Mouse (Mus musculus) heart, embryonic 13.5 days (tissue): ENCODE results near the gene Rapgef2. TPM values are rescaled to one million over a fixed set of nuclear protein-coding genes. Genes with fewer than 3 reads are reported as not detected.
A peak's percentile ranks its signal among the peaks of the same experiment; 100 is the strongest.

ENCODE experiments used
- ATAC-seq: fragments of 200-750 bp; cut with Nextera tagmentation; 2 replicates; pipeline ENCODE4 v1.8.0; 2017; ENCODE audit warnings: moderate TSS enrichment; ENCODE audit not compliant: insufficient number of reproducible peaks, low FRiP score, low TSS enrichment; ENCODE audit errors: extremely low read depth
- H3K27ac ChIP-seq: fragments of 300-500 bp; sonication (generic); replicated peaks from 2 replicates; pipeline ENCODE4 v1.5.1; 2015; ENCODE audit warnings: moderate library complexity, mild to moderate bottlenecking, inconsistent platforms
- H3K27me3 ChIP-seq: fragments of 300-500 bp; sonication (generic); replicated peaks from 2 replicates; pipeline ENCODE4 v1.6.1; 2015; ENCODE audit warnings: mild to moderate bottlenecking, inconsistent platforms
- H3K36me3 ChIP-seq: fragments of 300-500 bp; sonication (generic); 2 replicates; pipeline ENCODE4 v1.6.1; 2015; ENCODE audit warnings: mild to moderate bottlenecking, inconsistent platforms
- H3K4me1 ChIP-seq: fragments of 300-500 bp; sonication (generic); 2 replicates; pipeline ENCODE4 v1.6.1; 2015; ENCODE audit warnings: inconsistent platforms
- H3K4me2 ChIP-seq: fragments of 300-500 bp; sonication (generic); 2 replicates; pipeline ENCODE4 v1.6.1; 2015; ENCODE audit warnings: inconsistent platforms, mild to moderate bottlenecking, moderate library complexity
- H3K4me3 ChIP-seq: fragments of 300-500 bp; sonication (generic); 2 replicates; pipeline ENCODE4 v1.5.1; 2015; ENCODE audit warnings: moderate library complexity, mild to moderate bottlenecking, inconsistent platforms
- H3K9ac ChIP-seq: fragments of 300-500 bp; sonication (generic); 2 replicates; pipeline ENCODE4 v1.6.1; 2015; ENCODE audit warnings: inconsistent platforms, mild to moderate bottlenecking, moderate library complexity
- H3K9me3 ChIP-seq: fragments of 300-500 bp; sonication (generic); 2 replicates; pipeline ENCODE4 v1.6.1; 2016; ENCODE audit warnings: inconsistent platforms
- WGBS: fragments of 180-500 bp; shearing (Covaris S2); methylation state at CpG from one replicate; pipeline ENCODE4 v1.1.7; 2015; ENCODE audit warnings: mixed read lengths; 5-methylcytosine and 5-hydroxymethylcytosine counted together
- polyA plus RNA-seq: library from polyadenylated mRNA; unstranded; fragments of >200 nt; fragmentation: Nextera tagmentation; extraction: Ambion mirVana; gene quantifications from 2 replicates; pipeline ENCODE4 v1.2.1, GENCODE M21; 2015

Rapgef2 gene
- polyA plus RNA-seq, 1 experiment from 2014 or later, result 4.1 TPM

- WGBS, result 48% methylated on average over 6 of the region's 6 CpGs
- Histone ChIP-seq H3K36me3 (peaks cover 3% of the 10 kb centered on the region; the same call in 1 of the 2 replicates), H3K9me3 (no peaks in the 10 kb centered on the region), H3K27me3 (no peaks in the 10 kb centered on the region), H3K4me2 (peak overlapping the region; percentile 54), H3K27ac (no peak overlapping the region), H3K4me3 (peak overlapping the region; percentile 23; the same call in 1 of the 2 replicates), H3K4me1 (peaks cover 30% of the 10 kb centered on the region), H3K9ac (peak overlapping the region; percentile 61; the same call in 1 of the 2 replicates)
- ATAC-seq, result no peak
Observed at GRCm38 (mm10) chr3:79196708-79197437, 89.4 kb downstream of the Rapgef2 start.

GRCm38 (mm10) chr3:79195280-79195679 is 91.0 kb downstream of the Rapgef2 start:
- peaks cover 3% of the 10 kb centered on the region; the same call in 1 of the 2 replicates for H3K36me3 ChIP-seq
- H3K27me3 ChIP-seq, result no peaks in the 10 kb centered on the region
- peaks cover 44% of the 10 kb centered on the region for H3K4me1 ChIP-seq
- no peak for ATAC-seq
- H3K27ac ChIP-seq, result no peak overlapping the region
- WGBS, result 86% methylated on average over 9 of the region's 9 CpGs
- no peak overlapping the region for H3K4me2 ChIP-seq
- no peak overlapping the region for H3K4me3 ChIP-seq
- H3K9ac ChIP-seq, result no peak overlapping the region
- H3K9me3 ChIP-seq, result no peaks in the 10 kb centered on the region

GRCm38 (mm10) chr3:79194111-79194793 is 92.1 kb downstream of the Rapgef2 start:
- 73% methylated on average over 8 of the region's 8 CpGs for WGBS
- peaks cover 3% of the 10 kb centered on the region; the same call in 1 of the 2 replicates for H3K36me3 ChIP-seq
- no peaks in the 10 kb centered on the region for H3K27me3 ChIP-seq
- no peak overlapping the region for H3K4me3 ChIP-seq
- no peak for ATAC-seq
- H3K27ac ChIP-seq, result no peak overlapping the region
- H3K4me1 ChIP-seq, result peaks cover 50% of the 10 kb centered on the region
- no peaks in the 10 kb centered on the region for H3K9me3 ChIP-seq
- H3K4me2 ChIP-seq, result no peak overlapping the region
- H3K9ac ChIP-seq, result no peak overlapping the region

GRCm38 (mm10) chr3:79193001-79193400 is 93.3 kb downstream of the Rapgef2 start:
- 22% methylated on average over 4 of the region's 4 CpGs for WGBS
- Histone ChIP-seq H3K36me3 (peaks cover 3% of the 10 kb centered on the region; the same call in 1 of the 2 replicates), H3K27me3 (no peaks in the 10 kb centered on the region), H3K9ac (0 out of 2 replicates have a peak overlapping the region, but pooled peaks have one; percentile 28), H3K27ac (peak overlapping the region; percentile 66), H3K9me3 (no peaks in the 10 kb centered on the region), H3K4me3 (no peak overlapping the region), H3K4me1 (peaks cover 57% of the 10 kb centered on the region), H3K4me2 (peak overlapping the region; percentile 25)
- no peak for ATAC-seq

DNA sequence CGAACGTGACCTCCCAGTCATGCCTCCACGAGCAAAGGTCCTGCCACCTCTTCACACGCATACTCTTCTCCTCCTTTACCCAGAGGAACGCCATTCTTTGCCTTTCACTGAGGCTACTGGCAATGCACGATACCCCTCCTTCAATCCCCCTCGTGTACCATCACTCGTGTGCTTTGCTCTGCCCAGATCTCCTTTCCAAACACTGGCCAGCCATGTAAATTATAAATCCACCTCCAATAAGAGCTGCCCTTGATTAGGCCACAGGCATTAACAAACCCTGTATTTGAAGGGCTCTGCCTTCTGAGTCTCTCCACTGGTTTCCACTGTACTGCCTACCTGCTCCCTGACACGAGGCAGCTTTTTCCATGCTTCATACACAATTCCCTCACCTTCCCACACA is 94.3 kb downstream of the Rapgef2 start:
- peaks cover 3% of the 10 kb centered on the region; the same call in 1 of the 2 replicates for H3K36me3 ChIP-seq
- peak overlapping the region; percentile 66; the same call in 1 of the 2 replicates for H3K27ac ChIP-seq
- 0 out of 2 replicates have a peak overlapping the region, but pooled peaks have one; percentile 37 for H3K9ac ChIP-seq
- H3K27me3 ChIP-seq, result no peaks in the 10 kb centered on the region
- 70% methylated on average over 9 of the region's 9 CpGs for WGBS
- no peak overlapping the region for H3K4me3 ChIP-seq
- H3K4me1 ChIP-seq, result peaks cover 57% of the 10 kb centered on the region
- no peak for ATAC-seq
- peak overlapping the region; percentile 13; the same call in 1 of the 2 replicates for H3K4me2 ChIP-seq
- no peaks in the 10 kb centered on the region for H3K9me3 ChIP-seq

DNA sequence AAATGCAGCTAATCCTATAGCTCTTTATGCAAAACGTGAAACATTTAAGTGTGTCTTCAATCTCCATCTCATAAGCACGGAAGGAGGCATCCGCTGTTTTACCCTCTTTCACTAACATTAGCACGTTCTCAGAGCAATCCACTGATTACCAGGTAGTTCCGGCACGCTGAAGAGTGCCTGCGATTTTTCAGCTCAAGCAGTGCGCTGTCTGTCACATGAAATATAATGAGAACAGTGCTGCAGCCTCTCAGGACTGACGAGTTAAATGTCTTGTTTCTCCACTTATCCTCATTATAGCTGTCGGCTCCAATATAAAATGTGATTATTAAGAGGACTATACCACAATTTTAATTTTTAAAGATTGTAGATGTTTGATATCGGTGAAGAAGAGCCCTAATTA is 94.8 kb downstream of the Rapgef2 start:
- peak overlapping the region; percentile 13; the same call in 1 of the 2 replicates for H3K4me2 ChIP-seq
- H3K9me3 ChIP-seq, result no peaks in the 10 kb centered on the region
- no peak for ATAC-seq
- H3K4me1 ChIP-seq, result peaks cover 57% of the 10 kb centered on the region
- WGBS, result 54% methylated on average over 11 of the region's 11 CpGs
- no peak overlapping the region for H3K9ac ChIP-seq
- H3K27me3 ChIP-seq, result no peaks in the 10 kb centered on the region
- H3K4me3 ChIP-seq, result no peak overlapping the region
- peaks cover 3% of the 10 kb centered on the region; the same call in 1 of the 2 replicates for H3K36me3 ChIP-seq
- no peak overlapping the region for H3K27ac ChIP-seq

- H3K9ac ChIP-seq, result 0 out of 2 replicates have a peak overlapping the region, but pooled peaks have one; percentile 28
- no peaks in the 10 kb centered on the region for H3K9me3 ChIP-seq
- H3K27ac ChIP-seq, result no peak overlapping the region
- no peak overlapping the region for H3K4me2 ChIP-seq
- no peak overlapping the region for H3K4me3 ChIP-seq
- 73% methylated on average over 3 of the region's 3 CpGs for WGBS
- peaks cover 57% of the 10 kb centered on the region for H3K4me1 ChIP-seq
- H3K27me3 ChIP-seq, result no peaks in the 10 kb centered on the region
- H3K36me3 ChIP-seq, result peaks cover 2% of the 10 kb centered on the region; the same call in 1 of the 2 replicates
- ATAC-seq, result no peak
Observed at GRCm38 (mm10) chr3:79190377-79190776, 95.9 kb downstream of the Rapgef2 start.

GRCm38 (mm10) chr3:79187912-79188311 is 98.4 kb downstream of the Rapgef2 start:
- H3K27me3 ChIP-seq, result no peaks in the 10 kb centered on the region
- H3K4me1 ChIP-seq, result peaks cover 47% of the 10 kb centered on the region
- H3K9ac ChIP-seq, result no peak overlapping the region
- H3K4me3 ChIP-seq, result no peak overlapping the region
- WGBS, result 90% methylated on average over 1 of the region's 1 CpGs
- ATAC-seq, result no peak
- no peaks in the 10 kb centered on the region for H3K36me3 ChIP-seq
- no peak overlapping the region for H3K4me2 ChIP-seq
- H3K9me3 ChIP-seq, result no peaks in the 10 kb centered on the region
- no peak overlapping the region for H3K27ac ChIP-seq

GRCm38 (mm10) chr3:79182290-79182689 is 104.0 kb downstream of the Rapgef2 start:
- ATAC-seq, result no peak
- H3K4me2 ChIP-seq, result no peak overlapping the region; the same call in 1 of the 2 replicates
- 60% methylated on average over 3 of the region's 3 CpGs for WGBS

GRCm38 (mm10) chr3:79181248-79181991 is 104.9 kb downstream of the Rapgef2 start:
- Histone ChIP-seq H3K36me3 (no peaks in the 10 kb centered on the region), H3K9me3 (no peaks in the 10 kb centered on the region), H3K4me2 (peak overlapping the region; percentile 72), H3K9ac (peak overlapping the region; percentile 77), H3K4me3 (peak overlapping the region; percentile 46), H3K4me1 (peaks cover 64% of the 10 kb centered on the region), H3K27me3 (no peaks in the 10 kb centered on the region), H3K27ac (peak overlapping the region; percentile 96)
- ATAC-seq, result peak; percentile 78
- WGBS, result 20% methylated on average over 24 of the region's 24 CpGs

More at GRCm38 (mm10) chr3:79182290-79182689, 104.0 kb downstream of the Rapgef2 start:
- Histone ChIP-seq H3K9ac (no peak overlapping the region), H3K27me3 (no peaks in the 10 kb centered on the region), H3K4me1 (peaks cover 56% of the 10 kb centered on the region), H3K4me3 (no peak overlapping the region), H3K9me3 (no peaks in the 10 kb centered on the region), H3K36me3 (no peaks in the 10 kb centered on the region), H3K27ac (peak overlapping the region; percentile 96)

- Histone ChIP-seq H3K9me3 (no peaks in the 10 kb centered on the region), H3K27me3 (no peaks in the 10 kb centered on the region), H3K4me2 (peak overlapping the region; percentile 72), H3K9ac (peak overlapping the region; percentile 77), H3K36me3 (no peaks in the 10 kb centered on the region), H3K4me3 (peak overlapping the region; percentile 46), H3K4me1 (peaks cover 61% of the 10 kb centered on the region), H3K27ac (peak overlapping the region; percentile 96)
- WGBS, result 25% methylated on average over 8 of the region's 8 CpGs
- no peak for ATAC-seq
Observed at GRCm38 (mm10) chr3:79180086-79180485, 106.2 kb downstream of the Rapgef2 start.
